11 mouse cellular contexts compared by ENCODE assay signal in genomic region chr5:125488953-125489352, GRCm38 (mm10). TPM values are rescaled to one million over a fixed set of nuclear protein-coding genes. Genes with fewer than 3 reads are reported as not detected.
A peak's percentile ranks its signal among the peaks of the same experiment; 100 is the strongest.
DNase-seq lines count a peak whose midpoint lies in the region; ATAC-seq and TF ChIP-seq lines count a peak whose summit lies in the region.
"Not testable (repeated sequence)": the region's sequence is repeated elsewhere in the genome, so short reads cannot be mapped to it uniquely, and the experiment has no call there.
"Had no signal": no experiment of that assay in that cellular context is flagged by ENCODE, and none has a peak within 500 bp of the region (broad histone marks: within the 10 kb centered on the region; RNA-seq: fewer than 3 reads in every experiment).

No protein-coding gene starts in this region.

- TF ChIP-seq RAD21 in MEL (IDR thresholded peaks at IDR 0.05; ENCODE audit: low read depth, low read length), result not testable (repeated sequence)

- 89% methylated on average over 5 of the region's 5 CpGs for WGBS in midbrain, postnatal 0 days
- 85% methylated on average over 5 of the region's 5 CpGs for WGBS in thymus, adult 2 months

- DNase-seq in 3T3-L1 (ENCODE audit: low read depth, low spot score), result peak; percentile 37
- peak; percentile 37 for DNase-seq in MEL (ENCODE audit: low read depth, low spot score)
- DNase-seq in layer of hippocampus, adult 2 months (ENCODE audit: low spot score in 2 of 2), result not testable (repeated sequence)
- DNase-seq in midbrain, postnatal 0 days (ENCODE audit: low spot score), result peak; percentile 24
- peak; percentile 42 for DNase-seq in thymus, adult 2 months
- DNase-seq in thymus, postnatal 25 days, result peak; percentile 43
- peak; percentile 75 for DNase-seq in thymus, postnatal 4 days

- not testable (repeated sequence) for TF ChIP-seq POLR2A in ES-Bruce4 (IDR thresholded peaks at IDR 0.05; ENCODE audit: insufficient read depth, low read length); MEL (IDR thresholded peaks at IDR 0.05; ENCODE audit: control insufficient read depth in 1 of 2, insufficient read depth in 1 of 2, low read depth in 1 of 2, low read length in 2 of 2, poor library complexity in 1 of 2); thymus, adult 2 months (IDR thresholded peaks at IDR 0.05; ENCODE audit: control insufficient read depth, extremely low read depth, insufficient read depth, low read length, poor library complexity)

- H3K9me3 ChIP-seq in ES-Bruce4 (replicated peaks; ENCODE audit: control insufficient read depth, insufficient read depth, low read length, poor library complexity, severe bottlenecking); MEL (replicated peaks; ENCODE audit: insufficient read depth, low read length); midbrain, postnatal 0 days (ENCODE audit: low read length): not testable (repeated sequence)

- not testable (repeated sequence) for H3K79me2 ChIP-seq in MEL (ENCODE audit: control insufficient read depth, insufficient read depth, low read length, poor library complexity)

- not testable (repeated sequence) for H3K36me3 ChIP-seq in ES-Bruce4 (ENCODE audit: control insufficient read depth, insufficient read depth, low read length, poor library complexity, severe bottlenecking); MEL (ENCODE audit: control insufficient read depth in 1 of 2, insufficient read depth in 2 of 2, low read length in 2 of 2); thymus, adult 2 months (ENCODE audit: control insufficient read depth, insufficient read depth, low read length)
- H3K36me3 ChIP-seq in midbrain, postnatal 0 days (ENCODE audit: insufficient read depth, low read length), result peaks cover 41% of the 10 kb centered on the region

- not testable (repeated sequence) for H3K4me1 ChIP-seq in ES-Bruce4 (ENCODE audit: control insufficient read depth, insufficient read depth, low read length); MEL (ENCODE audit: control insufficient read depth in 1 of 2, insufficient read depth in 2 of 2, low read length in 2 of 2); midbrain, postnatal 0 days (ENCODE audit: insufficient read depth, low read length); thymus, adult 2 months (replicated peaks; ENCODE audit: control insufficient read depth, insufficient read depth, low read length)

- not testable (repeated sequence) for H3K4me3 ChIP-seq in ES-Bruce4 (ENCODE audit: low read depth, low read length); MEL (ENCODE audit: control insufficient read depth in 1 of 2, insufficient read depth in 1 of 2, low read depth in 2 of 2, low read length in 2 of 2); layer of hippocampus, adult 2 months; midbrain, postnatal 0 days (ENCODE audit: low read depth, low read length); thymus, adult 2 months (ENCODE audit: control insufficient read depth, insufficient read depth, low read length)

- not testable (repeated sequence) for TF ChIP-seq EP300 in ES-Bruce4 (IDR thresholded peaks at IDR 0.05; ENCODE audit: insufficient read depth, low read depth, low read length); MEL (IDR thresholded peaks at IDR 0.05; ENCODE audit: low read depth in 1 of 2, low read length in 2 of 2)

- not testable (repeated sequence) for H3K27ac ChIP-seq in ES-Bruce4 (ENCODE audit: insufficient read depth, low read length); MEL (ENCODE audit: control insufficient read depth, low read depth, low read length); midbrain, postnatal 0 days (ENCODE audit: low read depth, low read length); thymus, adult 2 months (ENCODE audit: control insufficient read depth, insufficient read depth, low read length)
- H3K27ac ChIP-seq in layer of hippocampus, adult 2 months, result 0 out of 2 replicates have a peak overlapping the region, but pooled peaks have one; percentile 37

- H3K4me2 ChIP-seq in midbrain, postnatal 0 days (ENCODE audit: low read depth, low read length, poor library complexity, severe bottlenecking), result not testable (repeated sequence)

- peak; percentile 34 for TF ChIP-seq CTCF in ES-Bruce4 (IDR thresholded peaks at IDR 0.05; ENCODE audit: low read depth, low read length)
- peak; percentile 16 to 49 (median 33); a peak in 5 of 6 replicates for TF ChIP-seq CTCF in MEL (IDR thresholded peaks at IDR 0.05 in 2 of 3, conservative IDR thresholded peaks at IDR 0.05 in 1 of 3; ENCODE audit: control insufficient read depth in 1 of 3, insufficient read depth in 1 of 3, low read depth in 2 of 3, low read length in 3 of 3, poor library complexity in 1 of 3, severe bottlenecking in 1 of 3)
- TF ChIP-seq CTCF in layer of hippocampus, adult 2 months (conservative IDR thresholded peaks at IDR 0.05), result peak; percentile 42; the same call in 1 of the 2 replicates
- 0 out of 2 replicates have a peak, but pooled peaks have one; percentile 2 for TF ChIP-seq CTCF in midbrain, postnatal 0 days (IDR thresholded peaks at IDR 0.05)
- TF ChIP-seq CTCF in thymus, adult 2 months (IDR thresholded peaks at IDR 0.05; ENCODE audit: borderline replicate concordance, control insufficient read depth, extremely low read depth, insufficient read depth, low read length, poor library complexity), result not testable (repeated sequence)

- not testable (repeated sequence) for H3K27me3 ChIP-seq in ES-Bruce4 (ENCODE audit: control insufficient read depth, insufficient read depth, low read length, poor library complexity, severe bottlenecking); MEL (ENCODE audit: control insufficient read depth in 1 of 2, insufficient read depth in 2 of 2, low read length in 2 of 2); midbrain, postnatal 0 days (ENCODE audit: insufficient read depth, low read length); thymus, adult 2 months (ENCODE audit: control insufficient read depth, insufficient read depth, low read length)

- H3K9ac ChIP-seq in ES-Bruce4 (ENCODE audit: low read depth, poor library complexity, severe bottlenecking); MEL (ENCODE audit: control insufficient read depth, low read depth, low read length, poor library complexity, severe bottlenecking); midbrain, postnatal 0 days (replicated peaks; ENCODE audit: low read length, poor library complexity, severe bottlenecking): not testable (repeated sequence)

- not testable (repeated sequence) for ATAC-seq in midbrain, postnatal 0 days (ENCODE audit: low FRiP score)

TF ChIP-seq in MEL, 35 proteins besides CTCF, POLR2A, EP300 and RAD21:
- TF ChIP-seq ZNF384 (IDR thresholded peaks at IDR 0.05; ENCODE audit: low read depth, low read length) (peak; percentile 71), TBP (IDR thresholded peaks at IDR 0.05; ENCODE audit: low read depth, low read length) (peak; percentile 34; the same call in 1 of the 2 replicates)

RNA-seq across cellular contexts. Expression of gene Aacs, which starts 13.3 kb away (rescaled TPM):
- polyA plus RNA-seq in ES-Bruce4 (2011; ENCODE audit: insufficient read depth, insufficient read length, low read depth, missing spikeins) (23.2 and 26.3 TPM in 2 replicates), MEL (2012; ENCODE audit: insufficient read depth in 1 of 2, insufficient read length in 2 of 2, low read depth in 1 of 2, low replicate concordance in 2 of 2, missing spikeins in 1 of 2) (10 to 100 TPM in 1 of 2 experiments, not detected in 1; 79.5 TPM)
- 32.8 and 34.9 TPM in 2 replicates for total RNA-seq in MEL (2012; rRNA removed)
- total RNA-seq in layer of hippocampus, adult 2 months (2021), result 10 to 100 TPM; 48.1 to 55.5 TPM
- total RNA-seq in midbrain, postnatal 0 days (2014; rRNA removed), result 104 and 112 TPM in 2 replicates
- polyA plus RNA-seq in midbrain, postnatal 0 days (2015; fragmentation: Nextera tagmentation; extraction: Ambion mirVana), result 84.8 and 86.5 TPM in 2 replicates
- 51.0 and 61.1 TPM in 2 replicates for polyA plus RNA-seq in thymus, adult 2 months (2012; rRNA removed)

RNA-seq across cellular contexts. Expression of gene Tmem132b, which starts 42.6 kb away (rescaled TPM):
- 0.15 and 0.20 TPM in 2 replicates for polyA plus RNA-seq in ES-Bruce4 (2011; ENCODE audit: insufficient read depth, insufficient read length, low read depth, missing spikeins)
- total RNA-seq in MEL (2012; rRNA removed), result not detected in 2 replicates
- polyA plus RNA-seq in MEL (2012; ENCODE audit: insufficient read depth in 1 of 2, insufficient read length in 2 of 2, low read depth in 1 of 2, low replicate concordance in 2 of 2, missing spikeins in 1 of 2), result not detected
- total RNA-seq in layer of hippocampus, adult 2 months (2021), result 100 to 1,000 TPM; 117 to 127 TPM
- 27.8 and 36.2 TPM in 2 replicates for total RNA-seq in midbrain, postnatal 0 days (2014; rRNA removed)
- 4.8 and 6.4 TPM in 2 replicates for polyA plus RNA-seq in midbrain, postnatal 0 days (2015; fragmentation: Nextera tagmentation; extraction: Ambion mirVana)
- 0.09 and 0.15 TPM in 2 replicates for polyA plus RNA-seq in thymus, adult 2 months (2012; rRNA removed)
- polyA plus RNA-seq: activated CD4-positive, CD25-positive, alpha-beta regulatory T cell, adult 4 months; G1E; Patski had no signal

RNA-seq across cellular contexts. Expression of gene Bri3bp, which starts 47.6 kb away (rescaled TPM):
- 43.8 and 45.8 TPM in 2 replicates for polyA plus RNA-seq in ES-Bruce4 (2011; ENCODE audit: insufficient read depth, insufficient read length, low read depth, missing spikeins)
- 87.6 and 88.6 TPM in 2 replicates for total RNA-seq in MEL (2012; rRNA removed)
- polyA plus RNA-seq in MEL (2012; ENCODE audit: insufficient read depth in 1 of 2, insufficient read length in 2 of 2, low read depth in 1 of 2, low replicate concordance in 2 of 2, missing spikeins in 1 of 2), result 100 to 1,000 TPM in 1 of 2 experiments, 10 to 100 TPM in 1; 73.7 to 264 TPM
- total RNA-seq in layer of hippocampus, adult 2 months (2021), result 100 to 1,000 TPM in 1 of 2 experiments, 10 to 100 TPM in 1; 93.2 to 107 TPM
- 89.5 and 96.0 TPM in 2 replicates for total RNA-seq in midbrain, postnatal 0 days (2014; rRNA removed)
- polyA plus RNA-seq in midbrain, postnatal 0 days (2015; fragmentation: Nextera tagmentation; extraction: Ambion mirVana), result 42.3 and 43.9 TPM in 2 replicates
- polyA plus RNA-seq in thymus, adult 2 months (2012; rRNA removed), result 22.7 and 26.4 TPM in 2 replicates

RNA-seq across cellular contexts. Expression of gene Dhx37, which starts 55.0 kb away (rescaled TPM):
- 35.2 and 42.3 TPM in 2 replicates for polyA plus RNA-seq in ES-Bruce4 (2011; ENCODE audit: insufficient read depth, insufficient read length, low read depth, missing spikeins)
- total RNA-seq in MEL (2012; rRNA removed), result 26.0 and 27.4 TPM in 2 replicates
- polyA plus RNA-seq in MEL (2012; ENCODE audit: insufficient read depth in 1 of 2, insufficient read length in 2 of 2, low read depth in 1 of 2, low replicate concordance in 2 of 2, missing spikeins in 1 of 2), result 100 to 1,000 TPM in 1 of 2 experiments, 10 to 100 TPM in 1; 55.3 to 549 TPM
- total RNA-seq in layer of hippocampus, adult 2 months (2021), result 10 to 100 TPM; 15.2 to 15.6 TPM
- 17.8 and 32.9 TPM in 2 replicates for total RNA-seq in midbrain, postnatal 0 days (2014; rRNA removed)
- 10.9 TPM in 2 replicates for polyA plus RNA-seq in midbrain, postnatal 0 days (2015; fragmentation: Nextera tagmentation; extraction: Ambion mirVana)
- polyA plus RNA-seq in thymus, adult 2 months (2012; rRNA removed), result 31.7 and 32.4 TPM in 2 replicates
